Mouse (Mus musculus) testis, adult 2 months (tissue): ENCODE measurements at regions not wholly inside any gene's neighbourhood (a gene's known extent, or its start where the extent isn't known, plus 50 kb on each side); places are given as distances from the start of the nearest gene placed in this dataset.

ENCODE experiments used
- H3K27ac ChIP-seq: fragments of 200-500 bp; 2 replicates; pipeline ENCODE4 v1.5.1; 2012; ENCODE audit warnings: low read depth, low read length; ENCODE audit not compliant: control insufficient read depth, insufficient read depth
- H3K27me3 ChIP-seq: fragments of 200-500 bp; 2 replicates; pipeline ENCODE4 v1.6.1; 2012; ENCODE audit warnings: mild to moderate bottlenecking, low read length, moderate library complexity; ENCODE audit not compliant: control insufficient read depth, insufficient read depth
- H3K36me3 ChIP-seq: fragments of 200-500 bp; 2 replicates; pipeline ENCODE4 v1.6.1; 2012; ENCODE audit warnings: mild to moderate bottlenecking, low read length; ENCODE audit not compliant: control insufficient read depth, insufficient read depth
- H3K4me1 ChIP-seq: fragments of 200-500 bp; 2 replicates; pipeline ENCODE4 v1.6.1; 2012; ENCODE audit warnings: low read length; ENCODE audit not compliant: control insufficient read depth, insufficient read depth
- H3K4me3 ChIP-seq: fragments of 200-500 bp; 2 replicates; pipeline ENCODE4 v1.5.1; 2012; ENCODE audit warnings: low read depth, mild to moderate bottlenecking, low read length, moderate library complexity, mixed read lengths; ENCODE audit not compliant: control insufficient read depth
- CTCF ChIP-seq: fragments of 200-500 bp; IDR thresholded peaks from 2 replicates; pipeline ENCODE4 v1.5.1; 2012; ENCODE audit warnings: low read depth, mild to moderate bottlenecking, inconsistent platforms, low read length, moderate library complexity; ENCODE audit not compliant: control insufficient read depth, insufficient read depth, insufficient replicate concordance
- POLR2A ChIP-seq: fragments of 200-500 bp; IDR thresholded peaks from 2 replicates; pipeline ENCODE4 v1.6.1; 2012; ENCODE audit warnings: low read depth, mild to moderate bottlenecking, inconsistent platforms, low read length, moderate library complexity; ENCODE audit not compliant: control insufficient read depth

GRCm38 (mm10) chr13:81980094-81980493 is 197.2 kb downstream of the Cetn3 start:
- no peaks in the 10 kb centered on the region for H3K27me3 ChIP-seq
- no peaks in the 10 kb centered on the region for H3K4me1 ChIP-seq
- no peaks in the 10 kb centered on the region for H3K36me3 ChIP-seq
- no peak overlapping the region for H3K4me3 ChIP-seq
- TF ChIP-seq POLR2A (no peak), CTCF (no peak)
- H3K27ac ChIP-seq, result no peak overlapping the region

GRCm38 (mm10) chr13:81982491-81982890 is 199.6 kb downstream of the Cetn3 start:
- H3K4me3 ChIP-seq, result no peak overlapping the region
- H3K36me3 ChIP-seq, result no peaks in the 10 kb centered on the region
- no peaks in the 10 kb centered on the region for H3K4me1 ChIP-seq
- no peak for TF ChIP-seq POLR2A
- TF ChIP-seq CTCF, result no peak
- no peaks in the 10 kb centered on the region for H3K27me3 ChIP-seq
- H3K27ac ChIP-seq, result no peak overlapping the region

GRCm38 (mm10) chr13:82000681-82001212 is 217.9 kb downstream of the Cetn3 start:
- Histone ChIP-seq H3K27me3 (no peaks in the 10 kb centered on the region), H3K27ac (no peak overlapping the region), H3K4me1 (no peaks in the 10 kb centered on the region), H3K36me3 (no peaks in the 10 kb centered on the region), H3K4me3 (no peak overlapping the region)
- TF ChIP-seq POLR2A, result no peak
- no peak for TF ChIP-seq CTCF

DNA sequence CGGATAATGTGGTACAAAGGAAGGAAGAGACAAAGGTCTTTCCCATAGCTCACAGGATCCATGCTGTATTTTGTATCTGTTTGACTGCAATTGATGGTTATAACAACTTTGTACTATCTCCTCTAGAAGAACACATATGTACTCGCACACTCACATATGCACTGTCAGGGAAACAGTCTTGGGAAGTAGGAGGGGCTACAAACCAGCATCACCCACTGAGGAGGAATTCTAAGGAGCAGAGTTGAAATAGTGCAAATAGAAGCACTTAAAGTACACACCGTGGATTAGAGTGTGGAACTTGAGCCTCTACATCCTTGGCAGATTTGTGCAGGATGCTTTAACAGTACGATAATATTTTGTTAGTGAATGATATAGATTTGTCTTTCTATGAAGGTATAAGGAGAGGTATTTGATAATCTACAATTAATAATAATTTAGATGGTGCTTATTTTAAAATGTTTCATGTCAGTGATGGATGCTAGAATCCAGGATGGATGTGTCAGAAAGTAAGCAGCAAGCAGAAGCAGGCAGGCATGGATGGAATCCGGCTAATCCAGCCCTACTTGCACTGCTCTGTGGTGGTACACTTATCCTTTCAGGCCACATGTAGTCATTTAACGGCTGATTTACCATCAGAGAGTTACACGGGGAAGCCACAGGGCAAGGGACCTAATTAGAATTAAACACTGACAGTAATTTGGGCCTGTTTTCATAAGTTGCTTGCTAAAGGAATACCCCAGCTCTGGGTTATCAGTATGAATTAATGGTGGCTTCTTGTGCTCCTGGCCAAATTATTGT is 223.3 kb downstream of the Cetn3 start:
- Histone ChIP-seq H3K4me1 (no peaks in the 10 kb centered on the region), H3K27ac (no peak overlapping the region), H3K27me3 (no peaks in the 10 kb centered on the region), H3K4me3 (no peak overlapping the region), H3K36me3 (no peaks in the 10 kb centered on the region)
- TF ChIP-seq CTCF (no peak), POLR2A (no peak)

DNA sequence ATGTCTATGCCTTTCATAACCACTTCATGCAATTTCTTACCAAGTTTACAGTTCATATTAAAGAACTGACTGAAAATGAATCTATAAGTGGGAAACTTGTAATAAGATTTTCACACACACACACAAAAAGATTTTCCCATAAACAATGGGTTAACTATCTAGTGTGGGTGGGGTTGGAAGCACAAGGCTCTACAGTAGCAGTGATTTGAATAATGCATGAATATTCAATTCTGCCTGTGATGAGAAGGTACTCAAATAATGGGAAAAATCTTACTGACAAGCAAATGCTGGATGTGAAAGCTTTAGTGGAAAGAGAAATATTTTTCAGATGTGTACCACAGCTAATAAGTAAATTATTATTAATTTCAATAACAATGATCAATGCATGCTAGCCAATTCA is 224.3 kb downstream of the Cetn3 start:
- H3K27me3 ChIP-seq, result no peaks in the 10 kb centered on the region
- no peak overlapping the region for H3K4me3 ChIP-seq
- no peaks in the 10 kb centered on the region for H3K36me3 ChIP-seq
- TF ChIP-seq POLR2A, result no peak
- TF ChIP-seq CTCF, result no peak
- H3K27ac ChIP-seq, result no peak overlapping the region
- no peaks in the 10 kb centered on the region for H3K4me1 ChIP-seq

DNA sequence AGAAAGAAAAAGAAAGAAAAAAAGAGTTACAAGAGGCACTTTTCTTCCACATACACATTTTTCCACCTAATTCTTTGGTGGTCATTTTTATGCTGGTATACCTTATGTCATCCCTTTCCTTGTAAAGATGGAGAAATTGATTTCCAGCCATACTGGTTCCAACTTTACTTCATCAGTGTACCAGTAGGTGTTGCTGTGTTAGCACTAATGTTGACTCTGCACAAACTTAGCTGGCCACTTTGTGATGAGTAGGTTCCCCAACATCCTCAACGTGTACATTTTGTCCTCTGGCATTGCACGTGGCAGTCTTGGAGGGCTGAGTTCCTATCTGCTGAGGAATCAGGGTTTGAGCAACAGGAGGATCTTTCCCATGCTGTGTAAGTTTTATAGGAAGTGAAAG is 256.7 kb downstream of the Cetn3 start:
- no peak for TF ChIP-seq CTCF
- no peak for TF ChIP-seq POLR2A
- Histone ChIP-seq H3K4me3 (no peak overlapping the region), H3K36me3 (no peaks in the 10 kb centered on the region), H3K4me1 (no peaks in the 10 kb centered on the region), H3K27me3 (no peaks in the 10 kb centered on the region), H3K27ac (no peak overlapping the region)

- no peaks in the 10 kb centered on the region for H3K36me3 ChIP-seq
- H3K4me3 ChIP-seq, result no peak overlapping the region
- H3K4me1 ChIP-seq, result no peaks in the 10 kb centered on the region
- TF ChIP-seq CTCF (no peak), POLR2A (no peak)
- no peak overlapping the region for H3K27ac ChIP-seq
- H3K27me3 ChIP-seq, result no peaks in the 10 kb centered on the region
Observed at GRCm38 (mm10) chr13:82058131-82058731, 275.4 kb downstream of the Cetn3 start.
